In the genomic region with DNA sequence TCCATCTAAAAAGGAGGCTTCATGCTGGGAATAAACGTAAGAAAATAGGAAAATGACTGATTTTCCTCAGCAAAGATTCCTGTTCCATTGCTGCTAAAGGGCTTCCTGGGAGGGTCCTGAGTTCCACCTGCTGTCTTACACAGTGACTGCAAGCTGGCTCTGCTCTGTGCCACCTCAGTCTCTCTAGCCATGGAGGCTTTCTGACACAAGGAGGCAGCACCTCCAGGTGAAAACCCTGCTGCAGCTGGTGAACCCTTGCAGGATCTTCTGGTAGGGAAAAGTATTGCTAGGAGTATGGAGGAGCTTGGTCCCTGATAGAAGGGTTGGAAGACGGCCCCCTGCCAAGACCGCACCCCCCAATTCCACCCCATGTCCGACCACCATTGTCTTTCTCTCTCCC, we compare ENCODE assay signal across 13 mouse cellular contexts. TPM values are rescaled to one million over a fixed set of nuclear protein-coding genes. Genes with fewer than 3 reads are reported as not detected.
DNase-seq lines count a peak whose midpoint lies in the region; ATAC-seq and TF ChIP-seq lines count a peak whose summit lies in the region.
"Had no signal": no experiment of that assay in that cellular context is flagged by ENCODE, and none has a peak within 500 bp of the region (broad histone marks: within the 10 kb centered on the region; RNA-seq: fewer than 3 reads in every experiment).

No protein-coding gene starts in this region.

- H3K9me3 ChIP-seq in heart, embryonic 11.5 days (replicated peaks; ENCODE audit: control insufficient read depth, low read length): no peaks in the 10 kb centered on the region
- no peaks in the 10 kb centered on the region for H3K9me3 ChIP-seq in midbrain, embryonic 11.5 days (ENCODE audit: control insufficient read depth, low read length)
- H3K9me3 ChIP-seq in midbrain, embryonic 14.5 days (ENCODE audit: control insufficient read depth, low read length): peaks cover 5% of the 10 kb centered on the region
- no peaks in the 10 kb centered on the region for H3K9me3 ChIP-seq in intestine, embryonic 15.5 days

- H3K9ac ChIP-seq in heart, adult 2 months (ENCODE audit: low read depth, low read length): no peak overlapping the region
- no peak overlapping the region for H3K9ac ChIP-seq in heart, embryonic 11.5 days (ENCODE audit: low read depth, low read length)
- H3K9ac ChIP-seq in midbrain, embryonic 11.5 days (ENCODE audit: low read length): no peak overlapping the region
- H3K9ac ChIP-seq in midbrain, embryonic 14.5 days (replicated peaks; ENCODE audit: low read length): no peak overlapping the region
- no peak overlapping the region for H3K9ac ChIP-seq in intestine, embryonic 15.5 days

- H3K4me2 ChIP-seq in heart, embryonic 11.5 days: no peak overlapping the region
- H3K4me2 ChIP-seq in midbrain, embryonic 11.5 days: no peak overlapping the region
- H3K4me2 ChIP-seq in midbrain, embryonic 14.5 days (ENCODE audit: low read length): no peak overlapping the region
- no peak overlapping the region for H3K4me2 ChIP-seq in intestine, embryonic 15.5 days (replicated peaks)

- WGBS in heart, adult 2 months: 48% methylated on average over 4 of the region's 4 CpGs
- WGBS in heart, embryonic 11.5 days (ENCODE audit: insufficient replicate concordance): 31% methylated on average over 4 of the region's 4 CpGs
- 48% methylated on average over 4 of the region's 4 CpGs for WGBS in midbrain, embryonic 11.5 days
- 47% methylated on average over 4 of the region's 4 CpGs for WGBS in midbrain, embryonic 14.5 days
- WGBS in intestine, embryonic 15.5 days: 48% methylated on average over 4 of the region's 4 CpGs

- intact Hi-C loops in heart, adult 2 months (cut with DNase I): no loop called here

- no peak for DNase-seq in heart, adult 2 months
- peak; percentile 41 for DNase-seq in midbrain, embryonic 11.5 days (ENCODE audit: low spot score, missing footprints)
- no peak for DNase-seq in midbrain, embryonic 14.5 days
- DNase-seq in thymus, postnatal 14 days: peak; percentile 37
- no peak for DNase-seq in layer of hippocampus, adult 18-20 months (ENCODE audit: low spot score in 2 of 2)
- no peak for DNase-seq in heart, postnatal 4 days
- DNase-seq: adrenal gland, postnatal 14 days had no signal

- no peaks in the 10 kb centered on the region for H3K36me3 ChIP-seq in heart, adult 2 months (ENCODE audit: control insufficient read depth, insufficient read depth, low read length)
- H3K36me3 ChIP-seq in heart, embryonic 11.5 days (ENCODE audit: control insufficient read depth, insufficient read depth, low read length): no peaks in the 10 kb centered on the region
- no peaks in the 10 kb centered on the region for H3K36me3 ChIP-seq in midbrain, embryonic 11.5 days (ENCODE audit: control insufficient read depth, insufficient read depth, low read length)
- H3K36me3 ChIP-seq in midbrain, embryonic 14.5 days (ENCODE audit: control insufficient read depth, insufficient read depth, low read length): no peaks in the 10 kb centered on the region
- H3K36me3 ChIP-seq in intestine, embryonic 15.5 days: no peaks in the 10 kb centered on the region

- peak; percentile 33 for TF ChIP-seq CTCF in heart, adult 2 months (IDR thresholded peaks at IDR 0.05)

- no peaks in the 10 kb centered on the region for H3K79me2 ChIP-seq in heart, adult 2 months (replicated peaks; ENCODE audit: control insufficient read depth, insufficient read depth, low read length)

- TF ChIP-seq POLR2A in heart, adult 2 months (IDR thresholded peaks at IDR 0.05; ENCODE audit: insufficient read depth, low read depth, low read length): no peak

- no peaks in the 10 kb centered on the region for H3K4me1 ChIP-seq in heart, adult 2 months (ENCODE audit: control insufficient read depth, insufficient read depth, low read length)
- peaks cover 8% of the 10 kb centered on the region; the same call in 1 of the 2 replicates for H3K4me1 ChIP-seq in heart, embryonic 11.5 days (ENCODE audit: control insufficient read depth, insufficient read depth, low read length)
- H3K4me1 ChIP-seq in midbrain, embryonic 11.5 days (ENCODE audit: control insufficient read depth, insufficient read depth, low read length): peaks cover 5% of the 10 kb centered on the region; the same call in 1 of the 2 replicates
- no peaks in the 10 kb centered on the region for H3K4me1 ChIP-seq in midbrain, embryonic 14.5 days (ENCODE audit: control insufficient read depth, insufficient read depth, low read length)
- no peaks in the 10 kb centered on the region for H3K4me1 ChIP-seq in intestine, embryonic 15.5 days (replicated peaks)

- ATAC-seq in heart, embryonic 11.5 days (replicated peaks; ENCODE audit: insufficient number of reproducible peaks, low FRiP score, low TSS enrichment): no peak; the same call in 1 of the 2 replicates
- no peak for ATAC-seq in midbrain, embryonic 11.5 days (ENCODE audit: low FRiP score)
- ATAC-seq in midbrain, embryonic 14.5 days (ENCODE audit: low FRiP score, low TSS enrichment): no peak
- ATAC-seq in intestine, embryonic 15.5 days: peak; percentile 79
- ATAC-seq: hindbrain, embryonic 16.5 days had no signal

- no peaks in the 10 kb centered on the region for H3K27me3 ChIP-seq in heart, adult 2 months (ENCODE audit: control insufficient read depth, insufficient read depth, low read length)
- no peaks in the 10 kb centered on the region for H3K27me3 ChIP-seq in heart, embryonic 11.5 days (ENCODE audit: control insufficient read depth, insufficient read depth, low read length)
- H3K27me3 ChIP-seq in midbrain, embryonic 11.5 days (ENCODE audit: control insufficient read depth, insufficient read depth, low read length): no peaks in the 10 kb centered on the region
- H3K27me3 ChIP-seq in midbrain, embryonic 14.5 days (ENCODE audit: control insufficient read depth, insufficient read depth, low read length): no peaks in the 10 kb centered on the region
- H3K27me3 ChIP-seq in intestine, embryonic 15.5 days (replicated peaks): no peaks in the 10 kb centered on the region

- no peak for TF ChIP-seq EP300 in heart, adult 2 months (IDR thresholded peaks at IDR 0.05; ENCODE audit: insufficient read depth, low read depth, low read length)

- H3K4me3 ChIP-seq in heart, adult 2 months: no peak overlapping the region
- H3K4me3 ChIP-seq in heart, embryonic 11.5 days (ENCODE audit: low read depth, low read length): no peak overlapping the region
- no peak overlapping the region for H3K4me3 ChIP-seq in midbrain, embryonic 11.5 days (ENCODE audit: low read depth, low read length)
- H3K4me3 ChIP-seq in midbrain, embryonic 14.5 days (replicated peaks; ENCODE audit: low read depth, low read length): no peak overlapping the region
- no peak overlapping the region for H3K4me3 ChIP-seq in intestine, embryonic 15.5 days (replicated peaks)

- H3K27ac ChIP-seq in heart, adult 2 months: no peak overlapping the region
- no peak overlapping the region for H3K27ac ChIP-seq in heart, embryonic 11.5 days (ENCODE audit: low read depth, low read length)
- no peak overlapping the region for H3K27ac ChIP-seq in midbrain, embryonic 11.5 days (ENCODE audit: low read depth, low read length)
- H3K27ac ChIP-seq in midbrain, embryonic 14.5 days (replicated peaks; ENCODE audit: low read depth, low read length): no peak overlapping the region
- no peak overlapping the region for H3K27ac ChIP-seq in intestine, embryonic 15.5 days

RNA-seq across cellular contexts. Expression of a gene that starts 13.7 kb away (rescaled TPM):
- total RNA-seq in heart, adult 2 months (2021): under 1 TPM; 0.39 to 0.41 TPM
- polyA plus RNA-seq in heart, adult 2 months (2012; rRNA removed): 0.96 and 1.6 TPM in 2 replicates
- 0.09 TPM in 1 of 2 replicates, not detected in the other for polyA plus RNA-seq in heart, embryonic 11.5 days (2014; fragmentation: Nextera tagmentation; extraction: Ambion mirVana)
- polyA plus RNA-seq in midbrain, embryonic 11.5 days (2014; fragmentation: Nextera tagmentation; extraction: Ambion mirVana): not detected in 2 replicates
- polyA plus RNA-seq in midbrain, embryonic 14.5 days (2014; fragmentation: Nextera tagmentation; extraction: Ambion mirVana): not detected in 2 replicates
- polyA plus RNA-seq in intestine, embryonic 15.5 days (2015; fragmentation: Nextera tagmentation; extraction: Ambion mirVana): 0.18 and 0.21 TPM in 2 replicates
- total RNA-seq in layer of hippocampus, adult 18-20 months (2021): not detected
- under 1 TPM; 0.38 to 0.76 TPM for total RNA-seq in heart, postnatal 4 days (2021)
- total RNA-seq: adrenal gland, postnatal 14 days; gastrocnemius, postnatal 4 days; monocyte, adult 5-6 weeks had no signal
- polyA plus RNA-seq: hindbrain, embryonic 16.5 days; limb, embryonic 11.5 days had no signal

RNA-seq across cellular contexts. Expression of a gene that starts 39.5 kb away (rescaled TPM):
- not detected for total RNA-seq in heart, adult 2 months (2021)
- 0.32 and 3.1 TPM in 2 replicates for polyA plus RNA-seq in heart, adult 2 months (2012; rRNA removed)
- polyA plus RNA-seq in heart, embryonic 11.5 days (2014; fragmentation: Nextera tagmentation; extraction: Ambion mirVana): not detected in 2 replicates
- polyA plus RNA-seq in midbrain, embryonic 11.5 days (2014; fragmentation: Nextera tagmentation; extraction: Ambion mirVana): not detected in 2 replicates
- not detected in 2 replicates for polyA plus RNA-seq in midbrain, embryonic 14.5 days (2014; fragmentation: Nextera tagmentation; extraction: Ambion mirVana)
- 0.96 and 2.5 TPM in 2 replicates for polyA plus RNA-seq in intestine, embryonic 15.5 days (2015; fragmentation: Nextera tagmentation; extraction: Ambion mirVana)
- not detected for total RNA-seq in layer of hippocampus, adult 18-20 months (2021)
- total RNA-seq in heart, postnatal 4 days (2021): not detected
- total RNA-seq: monocyte, adult 5-6 weeks had no signal
- polyA plus RNA-seq: hindbrain, embryonic 16.5 days; limb, embryonic 11.5 days had no signal

RNA-seq across cellular contexts. Expression of a gene that starts 55.2 kb away (rescaled TPM):
- under 1 TPM; 0.43 to 0.47 TPM for total RNA-seq in heart, adult 2 months (2021)
- 0.41 and 0.82 TPM in 2 replicates for polyA plus RNA-seq in heart, adult 2 months (2012; rRNA removed)
- 0.69 and 1.2 TPM in 2 replicates for polyA plus RNA-seq in heart, embryonic 11.5 days (2014; fragmentation: Nextera tagmentation; extraction: Ambion mirVana)
- 0.29 and 0.37 TPM in 2 replicates for polyA plus RNA-seq in midbrain, embryonic 11.5 days (2014; fragmentation: Nextera tagmentation; extraction: Ambion mirVana)
- polyA plus RNA-seq in midbrain, embryonic 14.5 days (2014; fragmentation: Nextera tagmentation; extraction: Ambion mirVana): 0.18 and 0.28 TPM in 2 replicates
- 58.1 and 62.2 TPM in 2 replicates for polyA plus RNA-seq in intestine, embryonic 15.5 days (2015; fragmentation: Nextera tagmentation; extraction: Ambion mirVana)
- 1 to 10 TPM; 1.3 to 1.6 TPM for total RNA-seq in layer of hippocampus, adult 18-20 months (2021)
- total RNA-seq in heart, postnatal 4 days (2021): under 1 TPM; 0.79 to 0.97 TPM

RNA-seq across cellular contexts. Expression of a gene that starts 57.9 kb away (rescaled TPM):
- total RNA-seq in heart, adult 2 months (2021): 10 to 100 TPM; 82.5 to 96.6 TPM
- 31.9 and 58.5 TPM in 2 replicates for polyA plus RNA-seq in heart, adult 2 months (2012; rRNA removed)
- 4.8 and 5.4 TPM in 2 replicates for polyA plus RNA-seq in heart, embryonic 11.5 days (2014; fragmentation: Nextera tagmentation; extraction: Ambion mirVana)
- polyA plus RNA-seq in midbrain, embryonic 11.5 days (2014; fragmentation: Nextera tagmentation; extraction: Ambion mirVana): 6.3 and 9.5 TPM in 2 replicates
- polyA plus RNA-seq in midbrain, embryonic 14.5 days (2014; fragmentation: Nextera tagmentation; extraction: Ambion mirVana): 21.9 and 24.8 TPM in 2 replicates
- 10.8 and 11.2 TPM in 2 replicates for polyA plus RNA-seq in intestine, embryonic 15.5 days (2015; fragmentation: Nextera tagmentation; extraction: Ambion mirVana)
- total RNA-seq in layer of hippocampus, adult 18-20 months (2021): 10 to 100 TPM; 39.2 to 41.2 TPM
- 10 to 100 TPM; 25.6 to 26.0 TPM for total RNA-seq in heart, postnatal 4 days (2021)

Comparison
In these comparisons a context has a peak if more than half of its experiments do, and no peak if none do; other contexts are left out.
1. DNase-seq: peak in midbrain, embryonic 11.5 days (single experiment) and thymus, postnatal 14 days (single experiment); none in heart, adult 2 months (0 of 2), midbrain, embryonic 14.5 days (single experiment), layer of hippocampus, adult 18-20 months (0 of 2) and heart, postnatal 4 days (single experiment).
2. RNA of a gene that starts 55.2 kb away (polyA plus RNA-seq): 58.1 to 62.2 TPM in intestine, embryonic 15.5 days; 0.69 to 1.2 TPM in heart, embryonic 11.5 days, 0.41 to 0.82 TPM in heart, adult 2 months, 0.29 to 0.37 TPM in midbrain, embryonic 11.5 days and 0.18 to 0.28 TPM in midbrain, embryonic 14.5 days; every median in the first group is over 10 times any median in the second.